Mouse (Mus musculus): Measurements from ENCODE around the gene Olfr559. TPM values are rescaled to one million over a fixed set of nuclear protein-coding genes. Genes with fewer than 3 reads are reported as not detected.

The Olfr559 gene
- polyA plus RNA-seq (2012; ENCODE audit: insufficient read depth, insufficient read length, low replicate concordance, missing spikeins) = not detected in 2 replicates

DNA sequence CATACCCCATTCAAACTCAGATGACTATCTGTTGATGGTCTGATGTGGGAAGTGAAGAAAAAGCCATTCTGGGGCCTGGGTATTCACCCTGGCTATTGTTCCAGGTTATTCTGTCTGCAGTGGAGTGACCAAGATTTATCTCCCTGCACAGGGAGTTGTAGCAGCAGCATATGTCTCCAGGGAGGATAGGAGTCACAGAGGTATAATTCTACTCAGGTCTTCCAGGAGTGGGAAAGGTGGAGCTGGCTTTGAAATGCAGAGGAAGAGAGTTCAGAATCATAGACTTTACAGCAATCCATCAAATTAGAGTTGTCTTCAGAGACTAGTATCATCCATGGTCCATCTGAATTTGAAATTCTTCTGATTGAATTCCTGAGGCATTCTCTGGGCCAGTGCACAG is at the start of gene Olfr559:
Gene Olfr559, minus strand, starts transcription at position 101 of the 400 bp plus-strand sequence.
- H3K4me3 ChIP-seq (ENCODE audit: insufficient read depth, low read depth, low read length) = no peak within 1 kb of the TSS
- H3K27ac ChIP-seq (ENCODE audit: insufficient read depth, low read depth, low read length) = no peak within 1 kb of the TSS
- no peaks in the 10 kb centered on the region for H3K4me1 ChIP-seq (ENCODE audit: control insufficient read depth, insufficient read depth, low read length)
- TF ChIP-seq CTCF (IDR thresholded peaks at IDR 0.05; ENCODE audit: insufficient read depth, low read depth, low read length) = no peak
- TF ChIP-seq POLR2A (IDR thresholded peaks at IDR 0.05; ENCODE audit: insufficient read depth, low read depth, low read length) = no peak

DNA sequence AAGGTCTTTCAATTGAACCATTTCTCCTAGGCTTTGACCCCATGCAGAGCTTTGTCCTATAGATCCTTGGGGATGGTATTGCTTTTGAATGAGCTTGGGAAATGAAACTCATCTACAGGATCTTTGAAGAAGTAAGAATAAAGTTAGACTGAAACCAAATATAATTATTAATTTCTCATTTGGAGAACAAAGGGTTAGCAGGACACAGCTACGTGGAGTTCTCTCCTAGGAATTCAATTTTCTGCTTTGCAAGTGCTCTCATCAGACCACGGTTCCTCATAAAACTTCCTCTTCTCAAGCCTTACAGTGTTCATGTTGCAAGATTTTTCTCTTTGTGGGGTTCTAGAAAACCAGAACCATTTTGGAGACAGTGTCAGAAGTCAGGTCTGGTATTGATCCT is 43.6 kb upstream of the Olfr559 start, which contains the start of gene Olfr561:
Gene Olfr561, plus strand, starts transcription at position 301 of the 400 bp plus-strand sequence.
- Histone ChIP-seq H3K4me3 (ENCODE audit: insufficient read depth, low read depth, low read length) (no peak within 1 kb of the TSS), H3K4me1 (ENCODE audit: control insufficient read depth, insufficient read depth, low read length) (no peaks in the 10 kb centered on the region), H3K27ac (ENCODE audit: insufficient read depth, low read depth, low read length) (no peak within 1 kb of the TSS)
- TF ChIP-seq CTCF (IDR thresholded peaks at IDR 0.05; ENCODE audit: insufficient read depth, low read depth, low read length) = no peak
- TF ChIP-seq POLR2A (IDR thresholded peaks at IDR 0.05; ENCODE audit: insufficient read depth, low read depth, low read length) = no peak
- 75% methylated on average over 2 of the region's 2 CpGs for WGBS

DNA sequence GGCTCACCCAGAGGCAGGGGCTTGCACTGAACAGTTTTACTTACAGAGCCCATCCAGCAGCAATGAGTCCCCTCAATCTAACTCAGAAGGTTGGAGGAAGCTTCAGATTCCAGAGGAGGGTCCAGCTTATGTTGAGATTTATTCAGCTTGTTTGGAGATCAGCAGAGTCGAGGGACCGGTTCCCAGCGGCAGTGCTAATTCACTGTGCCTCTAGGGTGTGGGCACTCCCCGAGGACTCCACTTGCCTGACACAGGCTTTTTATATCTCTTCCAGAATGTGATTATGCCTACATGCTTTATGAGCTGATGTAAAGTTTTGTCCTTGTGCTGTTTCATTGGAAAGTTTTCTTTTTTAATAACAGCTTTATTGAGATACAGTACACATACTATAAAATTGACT is 32.0 kb upstream of the Olfr559 start, which contains the start of the genes Olfr560 and Olfr78:
Gene Olfr560, minus strand, starts transcription at position 101 of the 400 bp plus-strand sequence.
Gene Olfr78, minus strand, starts transcription at position 206 of the 400 bp plus-strand sequence.
- 83% methylated on average over 4 of the region's 4 CpGs for WGBS
- Histone ChIP-seq H3K27ac (ENCODE audit: insufficient read depth, low read depth, low read length) (no peak within 1 kb of the TSS), H3K4me3 (ENCODE audit: insufficient read depth, low read depth, low read length) (no peak within 1 kb of the TSS), H3K4me1 (ENCODE audit: control insufficient read depth, insufficient read depth, low read length) (no peaks in the 10 kb centered on the region)
- TF ChIP-seq CTCF (IDR thresholded peaks at IDR 0.05; ENCODE audit: insufficient read depth, low read depth, low read length) (no peak), POLR2A (IDR thresholded peaks at IDR 0.05; ENCODE audit: insufficient read depth, low read depth, low read length) (no peak)

DNA sequence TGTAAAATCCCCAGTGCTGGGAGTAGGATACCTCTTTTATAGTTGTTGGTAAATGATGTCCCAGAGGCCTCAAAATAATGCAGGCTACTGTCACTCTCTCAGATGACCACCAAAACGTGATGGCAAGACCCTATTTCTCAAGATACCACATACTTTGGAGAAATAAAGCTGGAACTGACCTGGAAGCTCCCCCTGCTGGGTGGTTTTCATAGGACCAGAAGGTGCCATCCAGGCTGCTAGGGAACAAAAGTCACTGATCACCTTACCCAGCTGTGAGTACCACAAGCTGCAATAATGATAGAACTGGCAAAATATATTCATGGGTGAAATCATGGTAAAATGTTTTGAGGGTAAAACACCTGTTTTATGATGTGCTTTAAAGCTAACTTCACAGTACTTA is 24.8 kb upstream of the Olfr559 start:
- no peak overlapping the region for H3K27ac ChIP-seq (ENCODE audit: insufficient read depth, low read depth, low read length)
- no peaks in the 10 kb centered on the region for H3K4me1 ChIP-seq (ENCODE audit: control insufficient read depth, insufficient read depth, low read length)
- WGBS = 14% methylated on average over 1 of the region's 1 CpGs
- TF ChIP-seq CTCF (IDR thresholded peaks at IDR 0.05; ENCODE audit: insufficient read depth, low read depth, low read length) (no peak), POLR2A (IDR thresholded peaks at IDR 0.05; ENCODE audit: insufficient read depth, low read depth, low read length) (no peak)
- H3K4me3 ChIP-seq (ENCODE audit: insufficient read depth, low read depth, low read length) = no peak overlapping the region

DNA sequence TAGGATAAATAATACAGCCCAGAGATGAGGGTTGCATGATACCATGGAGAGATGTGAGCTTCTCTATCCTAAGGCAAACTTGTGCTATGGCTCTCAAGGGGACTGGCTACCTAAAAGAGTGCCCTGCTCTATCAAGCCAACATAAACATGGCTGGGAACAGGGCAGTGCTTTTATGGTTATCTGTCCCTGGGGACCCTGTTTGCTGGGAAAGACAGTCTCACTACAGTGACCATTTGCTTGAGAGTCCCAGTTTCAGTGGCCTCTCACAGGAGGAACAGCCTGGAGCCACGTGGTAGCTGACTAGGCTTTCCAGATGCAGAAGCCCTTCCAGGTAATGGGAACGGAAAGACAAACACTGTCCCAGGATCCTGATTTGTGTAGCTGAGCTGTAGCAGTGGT is 10.4 kb upstream of the Olfr559 start:
- WGBS = 68% methylated on average over 2 of the region's 2 CpGs
- TF ChIP-seq CTCF (IDR thresholded peaks at IDR 0.05; ENCODE audit: insufficient read depth, low read depth, low read length) = no peak
- no peak for TF ChIP-seq POLR2A (IDR thresholded peaks at IDR 0.05; ENCODE audit: insufficient read depth, low read depth, low read length)
- Histone ChIP-seq H3K27ac (ENCODE audit: insufficient read depth, low read depth, low read length) (no peak overlapping the region), H3K4me1 (ENCODE audit: control insufficient read depth, insufficient read depth, low read length) (no peaks in the 10 kb centered on the region), H3K4me3 (ENCODE audit: insufficient read depth, low read depth, low read length) (no peak overlapping the region)

DNA sequence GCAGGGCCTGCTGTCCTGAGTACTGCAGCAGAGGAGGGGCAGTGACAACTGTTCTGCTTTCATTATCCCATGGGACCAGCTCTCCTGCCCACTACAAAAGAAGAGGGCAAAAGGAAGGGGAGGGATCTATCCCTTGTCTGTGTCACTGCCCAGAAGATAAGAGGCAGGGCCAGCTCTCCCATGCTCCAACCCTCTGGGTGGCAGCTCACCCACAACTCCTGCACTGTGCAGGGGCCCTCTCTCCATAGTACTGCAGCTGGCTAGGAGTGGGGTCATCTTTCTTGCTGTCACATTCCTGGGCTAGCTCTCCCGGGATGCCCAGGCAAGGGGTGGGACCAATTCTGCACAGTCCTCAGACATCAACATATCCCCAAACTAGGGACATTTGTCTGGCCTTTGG is 6.5 kb upstream of the Olfr559 start:
- WGBS = 77% methylated on average over 1 of the region's 1 CpGs
- H3K27ac ChIP-seq (ENCODE audit: insufficient read depth, low read depth, low read length) = no peak overlapping the region
- no peaks in the 10 kb centered on the region for H3K4me1 ChIP-seq (ENCODE audit: control insufficient read depth, insufficient read depth, low read length)
- no peak overlapping the region for H3K4me3 ChIP-seq (ENCODE audit: insufficient read depth, low read depth, low read length)
- TF ChIP-seq POLR2A (IDR thresholded peaks at IDR 0.05; ENCODE audit: insufficient read depth, low read depth, low read length) (no peak), CTCF (IDR thresholded peaks at IDR 0.05; ENCODE audit: insufficient read depth, low read depth, low read length) (no peak)

DNA sequence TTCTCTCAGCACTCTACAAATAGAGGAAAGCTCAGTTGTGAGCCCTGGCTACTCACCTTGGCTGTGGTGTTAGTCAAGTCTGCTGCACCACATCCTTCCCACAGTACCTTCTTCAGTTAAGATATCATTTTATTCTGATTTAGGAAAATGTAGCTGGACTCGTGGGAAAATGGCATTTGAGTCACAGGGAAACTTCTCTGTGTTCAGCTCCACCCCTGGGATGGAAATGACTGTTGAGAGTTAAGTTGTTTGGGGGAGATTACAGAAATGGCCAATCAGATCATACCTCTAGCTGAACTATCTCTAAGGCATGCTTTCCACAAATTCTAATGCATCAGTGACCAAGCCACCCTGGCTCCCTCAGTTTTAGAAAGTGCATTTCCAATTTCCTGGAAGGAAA is 8.3 kb downstream of the Olfr559 start, which contains the start of gene Olfr33:
Gene Olfr33, minus strand, starts transcription at position 101 of the 400 bp plus-strand sequence.
- H3K4me1 ChIP-seq (ENCODE audit: control insufficient read depth, insufficient read depth, low read length) = no peaks in the 10 kb centered on the region
- WGBS = 38% methylated on average over 1 of the region's 1 CpGs
- H3K27ac ChIP-seq (ENCODE audit: insufficient read depth, low read depth, low read length) = no peak within 1 kb of the TSS
- TF ChIP-seq POLR2A (IDR thresholded peaks at IDR 0.05; ENCODE audit: insufficient read depth, low read depth, low read length) = no peak
- no peak for TF ChIP-seq CTCF (IDR thresholded peaks at IDR 0.05; ENCODE audit: insufficient read depth, low read depth, low read length)
- H3K4me3 ChIP-seq (ENCODE audit: insufficient read depth, low read depth, low read length) = no peak within 1 kb of the TSS

DNA sequence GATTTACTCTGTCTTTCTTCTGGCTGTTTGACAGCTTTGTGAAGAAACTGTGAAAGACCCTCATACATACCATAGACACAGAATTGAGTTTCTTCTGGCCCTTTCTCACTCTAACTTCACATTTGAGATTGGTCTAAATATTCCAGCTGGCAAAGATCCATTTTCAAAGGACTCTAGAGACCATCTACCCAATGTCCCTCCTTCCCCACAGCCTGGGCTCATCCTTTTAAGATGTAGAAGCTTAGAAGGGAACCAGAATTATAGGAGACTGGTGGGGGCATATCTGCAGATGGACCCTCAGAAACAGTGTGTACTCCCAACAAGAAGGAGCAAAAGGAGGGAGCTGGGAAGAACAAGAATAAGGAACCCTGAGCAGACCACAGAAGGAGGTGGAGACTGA is 25.4 kb downstream of the Olfr559 start, which contains the start of gene Olfr558:
Gene Olfr558, plus strand, starts transcription at position 301 of the 400 bp plus-strand sequence.
- H3K27ac ChIP-seq (ENCODE audit: insufficient read depth, low read depth, low read length) = no peak within 1 kb of the TSS
- no peaks in the 10 kb centered on the region for H3K4me1 ChIP-seq (ENCODE audit: control insufficient read depth, insufficient read depth, low read length)
- TF ChIP-seq CTCF (IDR thresholded peaks at IDR 0.05; ENCODE audit: insufficient read depth, low read depth, low read length) = no peak
- no peak for TF ChIP-seq POLR2A (IDR thresholded peaks at IDR 0.05; ENCODE audit: insufficient read depth, low read depth, low read length)
- no peak within 1 kb of the TSS for H3K4me3 ChIP-seq (ENCODE audit: insufficient read depth, low read depth, low read length)

DNA sequence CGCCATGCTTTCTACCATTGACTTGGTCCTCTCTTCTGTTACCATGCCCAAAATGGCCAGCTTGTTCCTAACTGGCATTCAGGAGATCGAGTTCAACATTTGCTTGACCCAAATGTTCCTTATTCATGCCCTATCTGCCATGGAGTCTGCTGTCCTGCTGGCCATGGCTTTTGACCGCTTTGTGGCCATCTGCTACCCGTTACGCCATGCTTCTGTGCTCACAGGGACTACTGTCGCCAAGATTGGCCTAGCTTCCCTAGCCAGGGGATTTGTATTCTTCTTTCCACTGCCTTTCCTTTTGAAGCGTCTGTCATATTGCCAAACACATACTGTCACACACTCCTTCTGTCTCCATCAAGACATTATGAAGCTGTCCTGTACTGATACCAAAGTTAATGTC is 28.8 kb downstream of the Olfr559 start:
- 91% methylated on average over 7 of the region's 7 CpGs for WGBS
- Histone ChIP-seq H3K27ac (ENCODE audit: insufficient read depth, low read depth, low read length) (no peak overlapping the region), H3K4me1 (ENCODE audit: control insufficient read depth, insufficient read depth, low read length) (no peaks in the 10 kb centered on the region), H3K4me3 (ENCODE audit: insufficient read depth, low read depth, low read length) (no peak overlapping the region)
- TF ChIP-seq CTCF (IDR thresholded peaks at IDR 0.05; ENCODE audit: insufficient read depth, low read depth, low read length) (no peak), POLR2A (IDR thresholded peaks at IDR 0.05; ENCODE audit: insufficient read depth, low read depth, low read length) (no peak)
